Mouse (Mus musculus) fibroblast of lung, adult 2 months (primary cell): ENCODE results near the gene Kank1.

Source experiments
- DNase-seq: peaks from one replicate; pipeline ENCODE4 v3.0.0-alpha.2; 2011; ENCODE audit warnings: low read depth

The Kank1 gene

GRCm38 (mm10) chr19:25236596-25237491 lies at the start of gene Kank1:
Kank1 (plus strand) TSS chr19:25236975.
- DNase-seq = no peak

- no peak for DNase-seq
Measured at GRCm38 (mm10) chr19:25187681-25188080, 49.1 kb upstream of the Kank1 start.

DNA sequence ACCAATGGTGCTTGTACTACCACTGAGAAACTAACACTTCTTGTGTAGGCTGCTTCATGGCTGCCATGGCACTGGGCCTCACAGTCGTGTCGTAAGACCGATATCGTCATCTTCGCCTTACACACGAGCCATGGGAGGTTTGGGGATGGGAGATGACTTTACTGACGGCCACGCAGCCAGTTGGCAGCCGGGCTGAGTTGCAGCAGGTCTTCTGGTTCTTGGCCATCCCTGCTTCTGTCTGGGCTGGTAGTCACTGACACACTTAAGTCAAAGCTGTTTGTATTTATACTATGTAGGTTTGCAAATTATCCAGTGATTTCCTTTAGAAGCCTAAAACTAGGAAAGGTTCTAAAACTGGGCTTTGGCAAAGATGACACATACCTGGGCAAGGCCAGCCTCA lies 43.0 kb upstream of the Kank1 start:
- DNase-seq = no peak

DNA sequence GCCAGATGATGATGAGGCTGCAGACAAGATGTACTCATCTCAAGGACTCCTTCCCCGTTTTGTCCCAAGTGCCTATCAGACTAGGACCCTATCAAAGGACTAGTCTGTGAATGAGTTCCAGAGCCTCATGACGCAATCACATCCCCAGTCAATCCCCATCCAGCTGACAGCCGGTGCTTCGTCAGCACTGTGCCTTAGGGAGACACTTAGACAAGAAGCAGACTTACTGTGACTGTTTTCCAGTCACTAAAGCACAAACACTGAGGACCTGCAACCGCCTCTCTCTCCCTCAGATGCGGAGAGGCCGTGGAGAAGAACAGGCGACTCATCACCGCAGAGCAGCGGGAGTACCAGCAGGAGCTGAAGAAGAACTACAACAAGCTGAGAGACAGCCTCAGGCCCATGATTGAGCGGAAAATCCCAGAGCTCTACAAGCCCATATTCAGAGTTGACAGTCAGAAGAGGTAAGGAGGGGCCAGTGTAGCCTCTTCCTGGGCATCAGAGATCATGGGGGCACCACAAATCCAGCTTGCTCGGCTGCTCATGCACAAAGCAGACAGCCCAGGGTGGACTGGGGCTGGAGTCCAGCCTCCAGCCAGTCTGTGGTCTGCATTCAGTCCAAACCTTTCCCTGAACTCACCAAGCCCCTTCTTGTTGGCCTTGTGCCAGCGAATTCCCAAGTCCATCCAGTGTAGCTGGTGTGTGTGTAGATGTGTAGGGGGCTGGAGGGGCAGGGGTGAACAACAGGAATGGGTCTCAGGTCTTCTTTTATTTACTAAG lies 36.5 kb upstream of the Kank1 start:
- no peak for DNase-seq

DNA sequence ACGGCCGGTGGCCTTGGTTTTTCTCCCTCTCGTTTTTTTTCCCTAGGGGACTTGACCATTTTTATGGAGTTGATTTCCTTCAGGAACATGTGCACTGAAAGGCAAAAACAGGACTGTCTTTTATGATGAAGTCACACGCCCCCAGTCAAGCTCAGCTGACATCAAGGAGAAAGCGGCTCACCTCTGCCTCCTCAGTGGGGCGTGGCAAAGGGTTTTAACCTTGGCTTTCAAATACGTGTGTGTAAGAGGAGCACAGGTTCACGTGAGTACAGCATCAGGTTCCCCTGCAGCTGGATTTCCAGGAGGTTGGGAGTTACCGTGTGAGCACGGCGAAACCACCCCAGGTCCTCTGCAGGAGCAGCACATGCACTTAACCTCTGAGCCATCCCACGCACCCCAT lies 33.7 kb upstream of the Kank1 start:
- DNase-seq = no peak

DNA sequence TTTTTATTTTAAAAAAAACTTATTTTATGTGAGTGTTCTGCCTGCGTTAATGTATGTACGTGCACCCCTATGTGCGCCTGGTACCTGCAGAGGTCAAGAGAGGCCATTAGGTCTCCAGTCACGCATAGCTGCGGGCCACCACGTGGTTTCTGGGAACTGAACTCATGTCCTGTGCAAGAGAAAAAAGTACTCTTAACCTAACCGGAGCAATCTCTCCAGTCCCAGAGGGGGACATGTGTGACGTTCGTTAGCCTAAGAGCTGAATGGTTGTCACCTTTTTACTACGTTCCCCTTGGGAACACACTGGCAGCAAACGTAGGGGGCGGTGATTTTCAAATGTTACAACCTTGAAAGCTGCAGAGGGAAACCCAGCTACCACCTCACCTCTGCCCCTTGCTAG lies 29.8 kb upstream of the Kank1 start:
- no peak for DNase-seq

DNA sequence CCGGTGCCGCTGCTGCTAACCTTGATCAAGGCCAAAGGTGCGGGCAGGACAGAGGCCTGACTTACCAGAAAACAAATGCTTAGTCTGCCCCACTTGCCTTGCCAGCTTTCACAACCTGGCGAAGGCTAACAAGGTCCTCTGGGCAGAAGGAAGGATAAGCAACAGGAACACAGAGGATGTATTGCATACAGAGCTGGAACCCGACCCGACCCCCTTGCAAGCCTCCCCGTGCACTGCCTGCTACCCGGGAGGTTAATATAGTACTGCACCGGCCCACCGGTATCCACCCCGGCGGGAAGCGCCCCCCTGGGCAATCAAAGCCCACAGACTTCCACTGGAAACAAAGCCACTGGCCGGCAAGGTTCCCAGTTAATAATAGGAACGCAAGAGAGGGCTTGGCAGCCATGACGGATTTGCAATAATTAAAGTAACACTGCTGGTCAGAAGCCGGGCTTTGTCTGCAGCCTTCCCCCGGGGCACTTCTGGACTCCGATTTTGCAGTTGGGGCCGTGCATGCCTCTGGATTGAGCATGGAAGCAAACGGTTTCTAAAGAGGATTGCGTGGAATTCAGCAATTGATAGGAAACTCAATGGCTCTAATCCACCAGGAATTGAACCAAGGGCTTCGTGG lies 28.9 kb upstream of the Kank1 start:
- DNase-seq = no peak

GRCm38 (mm10) chr19:25208596-25209110 lies 28.1 kb upstream of the Kank1 start:
- no peak for DNase-seq

GRCm38 (mm10) chr19:25220611-25221010 lies 16.2 kb upstream of the Kank1 start:
- no peak for DNase-seq

- DNase-seq = no peak
Measured at GRCm38 (mm10) chr19:25221964-25222640, 14.7 kb upstream of the Kank1 start.

DNA sequence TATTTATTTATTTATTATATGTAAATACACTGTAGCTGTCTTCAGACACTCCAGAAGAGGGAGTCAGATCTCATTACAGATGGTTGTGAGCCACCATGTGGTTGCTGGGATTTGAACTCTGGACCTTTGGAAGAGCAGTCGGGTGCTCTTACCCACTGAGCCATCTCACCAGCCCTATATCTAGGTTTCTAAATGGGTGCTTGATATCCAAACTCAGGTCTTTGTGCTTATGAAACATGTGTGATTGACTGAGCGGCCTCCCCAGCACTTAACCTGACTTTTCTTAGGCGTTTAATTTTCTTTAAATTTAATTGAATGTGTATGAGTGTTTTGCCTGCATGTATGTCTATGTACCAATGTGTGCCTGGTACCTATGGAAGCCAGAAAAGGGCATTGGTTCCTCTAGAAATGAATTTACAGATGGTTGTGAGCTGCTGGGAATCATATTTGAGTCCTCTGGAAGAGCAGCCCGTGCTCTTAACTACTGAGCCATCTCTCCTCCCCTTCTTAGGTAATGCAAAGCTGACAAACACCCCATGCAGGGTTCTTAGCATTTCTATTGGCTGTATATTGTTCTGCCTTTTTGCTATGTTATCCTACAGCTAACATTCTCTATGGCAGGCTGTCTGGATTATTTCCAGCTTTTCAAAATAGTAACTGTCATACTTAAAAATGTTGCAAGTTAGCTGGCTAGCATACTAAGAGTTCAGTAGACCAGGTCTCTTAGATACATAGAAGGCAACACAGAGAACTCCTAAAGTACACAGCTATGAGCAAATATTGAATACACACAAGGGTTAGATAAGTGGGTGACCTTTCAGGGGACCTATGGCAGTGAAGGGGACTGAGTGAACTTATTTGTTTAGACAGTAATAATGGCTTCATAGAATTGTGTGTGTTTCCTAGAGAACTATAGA lies 6.5 kb upstream of the Kank1 start:
- no peak for DNase-seq

GRCm38 (mm10) chr19:25230975-25231334 lies 5.8 kb upstream of the Kank1 start:
- no peak for DNase-seq

DNA sequence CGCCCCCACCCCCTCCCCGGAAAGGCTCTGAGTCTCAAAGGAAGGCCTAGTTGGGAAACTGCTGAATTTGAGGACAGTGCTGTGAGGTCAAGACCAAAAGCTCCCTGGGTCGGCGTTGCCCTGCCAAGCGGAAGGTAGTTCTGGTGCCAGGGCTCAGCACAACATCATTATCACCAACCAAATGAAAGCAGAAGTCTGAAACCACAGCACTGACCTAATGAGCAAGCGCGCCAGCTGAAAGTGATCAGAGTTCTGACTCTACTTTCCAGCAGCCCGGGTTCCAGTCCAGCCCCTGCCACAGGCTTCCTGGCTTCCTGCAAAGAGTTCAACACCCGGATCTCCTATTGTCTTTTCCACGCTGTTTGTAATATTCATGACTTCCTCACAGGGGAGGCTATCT lies 4.7 kb upstream of the Kank1 start:
- DNase-seq = no peak

GRCm38 (mm10) chr19:25237492-25238040 lies 791 bp downstream of the Kank1 start:
- DNase-seq = no peak

GRCm38 (mm10) chr19:25238121-25238520 lies 1.3 kb downstream of the Kank1 start:
- no peak for DNase-seq

- DNase-seq = no peak
Measured at GRCm38 (mm10) chr19:25243566-25243965, 6.8 kb downstream of the Kank1 start.

DNA sequence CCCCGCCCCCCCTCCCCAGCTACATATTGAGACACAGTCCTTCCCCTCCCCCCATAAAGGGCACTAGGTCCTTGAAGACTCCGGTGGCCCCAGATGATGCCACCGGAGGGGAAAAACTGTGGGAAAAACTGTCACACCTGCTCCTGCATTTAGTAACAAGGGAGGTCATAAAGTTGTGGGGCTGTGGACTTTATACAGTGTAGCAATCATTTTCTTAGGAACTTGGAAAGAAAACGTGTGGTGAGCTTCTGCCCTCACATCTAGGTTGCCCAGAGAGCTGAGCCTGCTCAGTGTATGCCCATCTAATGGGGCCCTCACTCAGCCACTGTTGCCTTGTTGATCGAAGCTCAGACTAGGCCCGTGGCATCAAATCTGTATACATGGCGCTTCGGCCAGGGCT lies 9.3 kb downstream of the Kank1 start:
- DNase-seq = no peak

GRCm38 (mm10) chr19:25247858-25248552 lies 11.2 kb downstream of the Kank1 start:
- no peak for DNase-seq

DNA sequence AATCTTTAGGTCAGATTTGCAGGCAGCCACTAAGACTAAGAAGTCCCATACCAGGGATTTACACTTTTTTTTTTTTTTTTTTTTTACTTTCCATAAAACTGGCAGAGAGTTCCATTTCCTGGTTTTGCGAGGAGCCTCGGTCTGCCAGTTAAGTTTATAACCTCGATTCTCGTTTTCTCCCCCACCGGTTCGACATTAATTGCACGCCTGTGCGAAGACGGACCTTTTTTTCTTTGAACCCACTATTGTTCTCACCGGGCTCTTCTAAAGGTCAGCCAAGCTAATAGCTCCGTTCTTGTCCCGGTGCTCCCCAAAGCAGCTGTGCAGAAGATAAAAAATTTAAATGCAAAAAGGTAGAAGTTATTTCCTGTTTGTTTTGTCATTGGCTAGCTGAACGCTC lies 12.5 kb downstream of the Kank1 start:
- DNase-seq = no peak

DNA sequence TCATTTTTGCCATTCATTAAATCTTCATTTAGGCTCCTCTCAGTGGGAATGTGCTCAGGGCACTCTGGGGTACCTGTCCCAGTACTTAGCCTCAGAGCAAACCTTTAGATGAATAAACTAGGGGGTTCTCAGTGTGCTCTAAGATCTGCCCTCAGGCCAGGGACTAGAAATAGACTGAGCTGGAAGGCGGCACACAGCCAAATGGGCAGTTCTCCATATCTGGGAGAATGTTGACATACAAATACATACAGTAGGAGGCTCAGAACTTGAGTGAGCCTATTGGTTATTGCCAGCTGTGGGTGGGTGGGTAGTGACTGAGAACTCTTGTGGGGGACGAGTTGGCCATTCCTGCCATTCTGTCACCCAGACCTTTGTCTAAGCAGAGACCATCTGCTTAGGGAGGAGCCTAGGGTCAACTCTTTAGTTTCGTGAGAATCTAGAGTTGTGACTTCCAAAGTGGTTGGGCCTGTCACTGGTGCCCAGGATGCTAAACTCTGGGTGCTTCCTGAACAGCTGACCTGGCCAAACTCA lies 14.9 kb downstream of the Kank1 start:
- no peak for DNase-seq
